Mouse (Mus musculus): ENCODE results near the gene Uqcr10. TPM values are rescaled to one million over a fixed set of nuclear protein-coding genes. Genes with fewer than 3 reads are reported as not detected.

Uqcr10 gene
- polyA plus RNA-seq, 1 experiment, result 245 TPM

DNA sequence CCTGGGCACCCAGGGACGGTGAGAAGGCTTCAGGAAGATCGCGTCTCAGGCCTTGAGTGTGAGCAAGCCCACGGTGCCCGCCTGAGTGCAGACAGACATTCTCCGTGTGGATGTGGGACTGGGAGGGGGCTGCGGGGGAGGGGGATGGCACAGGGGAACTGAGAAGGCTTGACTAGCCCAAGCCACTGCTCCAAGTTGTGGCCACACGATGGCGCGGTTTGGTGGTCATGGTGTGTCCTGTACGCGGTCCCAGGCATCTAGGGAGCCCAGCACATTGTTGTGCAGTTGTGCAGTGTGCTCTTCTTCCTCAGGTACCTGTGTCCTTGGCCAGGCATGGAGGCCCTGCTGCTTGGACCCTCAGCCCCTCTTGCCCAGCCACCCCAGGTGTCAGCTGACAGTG lies 30.0 kb upstream of the Uqcr10 start:
- H3K9ac ChIP-seq (ENCODE audit: low read depth, poor library complexity, severe bottlenecking), result no peak overlapping the region
- no peaks in the 10 kb centered on the region for H3K36me3 ChIP-seq (ENCODE audit: control insufficient read depth, insufficient read depth, low read length, poor library complexity, severe bottlenecking)
- peaks cover 2% of the 10 kb centered on the region for H3K4me1 ChIP-seq (ENCODE audit: control insufficient read depth, insufficient read depth, low read length)
- peak overlapping the region; percentile 14; the same call in 1 of the 2 replicates for H3K4me3 ChIP-seq (ENCODE audit: low read depth, low read length)
- no peaks in the 10 kb centered on the region for H3K9me3 ChIP-seq (replicated peaks; ENCODE audit: control insufficient read depth, insufficient read depth, low read length, poor library complexity, severe bottlenecking)
- no peak overlapping the region for H3K27ac ChIP-seq (ENCODE audit: insufficient read depth, low read length)
- peak; percentile 52; the same call in 1 of the 2 replicates for TF ChIP-seq EP300 (IDR thresholded peaks at IDR 0.05; ENCODE audit: insufficient read depth, low read depth, low read length)
- no peak for TF ChIP-seq POLR2A (IDR thresholded peaks at IDR 0.05; ENCODE audit: insufficient read depth, low read length)
- peak; percentile 88 for TF ChIP-seq CTCF (IDR thresholded peaks at IDR 0.05; ENCODE audit: low read depth, low read length)
- H3K27me3 ChIP-seq (ENCODE audit: control insufficient read depth, insufficient read depth, low read length, poor library complexity, severe bottlenecking), result no peaks in the 10 kb centered on the region

DNA sequence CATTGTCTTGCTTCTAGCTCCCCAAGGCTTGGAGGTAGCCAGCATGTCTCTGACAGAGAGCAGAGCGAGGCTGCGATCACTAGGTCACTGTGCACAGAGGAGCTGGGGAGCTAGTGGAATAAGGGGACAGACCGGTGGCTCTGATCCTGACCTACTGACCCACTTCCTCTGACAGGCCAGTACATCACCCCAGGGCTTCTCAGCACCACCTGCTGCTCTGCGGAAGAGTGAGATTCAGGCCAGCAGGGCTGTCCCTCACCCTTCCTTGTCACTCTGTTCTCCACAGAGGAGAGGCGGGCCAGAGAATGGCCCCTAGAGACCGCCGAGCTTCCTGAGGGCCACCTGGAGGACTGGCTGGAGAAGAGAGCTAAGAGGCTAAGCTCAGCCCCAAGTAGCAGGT lies 27.6 kb upstream of the Uqcr10 start:
- Histone ChIP-seq H3K36me3 (ENCODE audit: control insufficient read depth, insufficient read depth, low read length, poor library complexity, severe bottlenecking) (no peaks in the 10 kb centered on the region), H3K27me3 (ENCODE audit: control insufficient read depth, insufficient read depth, low read length, poor library complexity, severe bottlenecking) (no peaks in the 10 kb centered on the region), H3K9ac (ENCODE audit: low read depth, poor library complexity, severe bottlenecking) (no peak overlapping the region), H3K27ac (ENCODE audit: insufficient read depth, low read length) (no peak overlapping the region), H3K9me3 (replicated peaks; ENCODE audit: control insufficient read depth, insufficient read depth, low read length, poor library complexity, severe bottlenecking) (no peaks in the 10 kb centered on the region), H3K4me3 (ENCODE audit: low read depth, low read length) (no peak overlapping the region), H3K4me1 (ENCODE audit: control insufficient read depth, insufficient read depth, low read length) (peaks cover 2% of the 10 kb centered on the region)
- TF ChIP-seq EP300 (IDR thresholded peaks at IDR 0.05; ENCODE audit: insufficient read depth, low read depth, low read length), result no peak

DNA sequence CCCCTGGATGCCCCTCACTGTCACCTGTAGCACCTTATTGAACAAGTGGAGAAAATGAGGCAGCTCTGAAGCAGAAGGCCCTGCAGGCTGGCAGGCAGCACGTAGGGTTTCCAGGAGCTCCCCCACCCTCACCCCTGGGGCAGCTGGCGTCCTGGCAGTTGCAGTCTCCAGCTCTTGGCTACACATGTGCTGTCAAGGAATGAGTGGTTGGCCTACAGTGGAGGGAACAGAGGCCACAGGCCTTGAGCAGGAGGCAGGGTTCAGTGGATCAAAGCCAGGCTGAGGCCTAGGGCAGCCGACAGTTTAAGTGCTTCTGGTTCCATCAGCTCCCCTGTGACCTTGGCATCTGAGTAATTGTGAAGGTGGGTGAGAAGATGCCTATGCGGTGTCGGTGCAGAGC lies 26.8 kb upstream of the Uqcr10 start:
- Histone ChIP-seq H3K36me3 (ENCODE audit: control insufficient read depth, insufficient read depth, low read length, poor library complexity, severe bottlenecking) (no peaks in the 10 kb centered on the region), H3K27me3 (ENCODE audit: control insufficient read depth, insufficient read depth, low read length, poor library complexity, severe bottlenecking) (no peaks in the 10 kb centered on the region), H3K27ac (ENCODE audit: insufficient read depth, low read length) (no peak overlapping the region), H3K4me1 (ENCODE audit: control insufficient read depth, insufficient read depth, low read length) (peaks cover 2% of the 10 kb centered on the region), H3K4me3 (ENCODE audit: low read depth, low read length) (no peak overlapping the region), H3K9me3 (replicated peaks; ENCODE audit: control insufficient read depth, insufficient read depth, low read length, poor library complexity, severe bottlenecking) (no peaks in the 10 kb centered on the region), H3K9ac (ENCODE audit: low read depth, poor library complexity, severe bottlenecking) (no peak overlapping the region)
- TF ChIP-seq POLR2A (IDR thresholded peaks at IDR 0.05; ENCODE audit: insufficient read depth, low read length) (no peak), CTCF (IDR thresholded peaks at IDR 0.05; ENCODE audit: low read depth, low read length) (no peak), EP300 (IDR thresholded peaks at IDR 0.05; ENCODE audit: insufficient read depth, low read depth, low read length) (no peak)

DNA sequence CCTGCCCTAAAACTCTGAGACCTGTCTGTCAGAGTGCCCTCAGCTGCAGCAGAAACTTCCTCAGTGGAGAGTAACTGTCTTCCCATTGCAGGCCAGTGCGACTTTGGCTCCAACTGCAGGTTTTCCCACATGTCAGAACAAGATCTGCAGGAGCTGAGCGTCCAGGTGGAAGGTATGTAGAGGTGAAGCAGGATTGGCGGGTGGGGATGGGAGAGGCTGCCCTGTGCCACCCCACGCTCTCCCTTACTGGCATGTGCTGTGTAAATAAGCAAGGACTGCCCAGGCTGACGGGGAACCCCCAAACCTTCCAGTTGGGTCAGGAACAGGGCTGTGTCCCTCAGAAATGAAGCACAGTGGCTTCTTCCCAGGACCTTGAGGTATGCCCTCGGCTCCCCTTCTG lies 26.0 kb upstream of the Uqcr10 start:
- no peaks in the 10 kb centered on the region for H3K27me3 ChIP-seq (ENCODE audit: control insufficient read depth, insufficient read depth, low read length, poor library complexity, severe bottlenecking)
- peaks cover 2% of the 10 kb centered on the region for H3K4me1 ChIP-seq (ENCODE audit: control insufficient read depth, insufficient read depth, low read length)
- H3K27ac ChIP-seq (ENCODE audit: insufficient read depth, low read length), result no peak overlapping the region
- TF ChIP-seq CTCF (IDR thresholded peaks at IDR 0.05; ENCODE audit: low read depth, low read length) (no peak), EP300 (IDR thresholded peaks at IDR 0.05; ENCODE audit: insufficient read depth, low read depth, low read length) (no peak), POLR2A (IDR thresholded peaks at IDR 0.05; ENCODE audit: insufficient read depth, low read length) (no peak)
- H3K9me3 ChIP-seq (replicated peaks; ENCODE audit: control insufficient read depth, insufficient read depth, low read length, poor library complexity, severe bottlenecking), result no peaks in the 10 kb centered on the region
- no peaks in the 10 kb centered on the region for H3K36me3 ChIP-seq (ENCODE audit: control insufficient read depth, insufficient read depth, low read length, poor library complexity, severe bottlenecking)
- no peak overlapping the region for H3K4me3 ChIP-seq (ENCODE audit: low read depth, low read length)
- H3K9ac ChIP-seq (ENCODE audit: low read depth, poor library complexity, severe bottlenecking), result no peak overlapping the region

DNA sequence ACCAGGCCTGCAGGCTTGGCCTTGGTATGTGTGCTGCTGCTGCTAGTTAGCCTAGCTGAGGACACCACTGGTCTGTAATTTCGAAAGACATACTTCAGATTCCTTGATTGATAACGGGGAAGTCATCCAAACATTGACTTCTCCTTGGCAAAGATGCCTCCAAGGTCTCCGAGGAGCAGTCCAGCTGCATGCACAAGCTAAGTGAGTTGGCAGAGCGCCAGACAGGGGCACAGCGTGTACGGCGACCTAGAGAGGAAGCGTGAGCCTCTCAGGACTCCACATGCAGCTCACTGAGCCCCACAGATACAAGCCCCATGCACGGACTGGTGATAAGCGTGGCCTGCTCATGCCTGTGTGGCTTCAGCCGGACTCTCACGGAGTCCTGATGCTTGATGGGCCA lies 25.5 kb upstream of the Uqcr10 start:
- H3K27me3 ChIP-seq (ENCODE audit: control insufficient read depth, insufficient read depth, low read length, poor library complexity, severe bottlenecking), result no peaks in the 10 kb centered on the region
- H3K4me3 ChIP-seq (ENCODE audit: low read depth, low read length), result no peak overlapping the region
- H3K9ac ChIP-seq (ENCODE audit: low read depth, poor library complexity, severe bottlenecking), result no peak overlapping the region
- peaks cover 2% of the 10 kb centered on the region for H3K4me1 ChIP-seq (ENCODE audit: control insufficient read depth, insufficient read depth, low read length)
- TF ChIP-seq CTCF (IDR thresholded peaks at IDR 0.05; ENCODE audit: low read depth, low read length) (no peak), EP300 (IDR thresholded peaks at IDR 0.05; ENCODE audit: insufficient read depth, low read depth, low read length) (no peak), POLR2A (IDR thresholded peaks at IDR 0.05; ENCODE audit: insufficient read depth, low read length) (no peak)
- no peaks in the 10 kb centered on the region for H3K9me3 ChIP-seq (replicated peaks; ENCODE audit: control insufficient read depth, insufficient read depth, low read length, poor library complexity, severe bottlenecking)
- H3K36me3 ChIP-seq (ENCODE audit: control insufficient read depth, insufficient read depth, low read length, poor library complexity, severe bottlenecking), result no peaks in the 10 kb centered on the region
- no peak overlapping the region for H3K27ac ChIP-seq (ENCODE audit: insufficient read depth, low read length)

DNA sequence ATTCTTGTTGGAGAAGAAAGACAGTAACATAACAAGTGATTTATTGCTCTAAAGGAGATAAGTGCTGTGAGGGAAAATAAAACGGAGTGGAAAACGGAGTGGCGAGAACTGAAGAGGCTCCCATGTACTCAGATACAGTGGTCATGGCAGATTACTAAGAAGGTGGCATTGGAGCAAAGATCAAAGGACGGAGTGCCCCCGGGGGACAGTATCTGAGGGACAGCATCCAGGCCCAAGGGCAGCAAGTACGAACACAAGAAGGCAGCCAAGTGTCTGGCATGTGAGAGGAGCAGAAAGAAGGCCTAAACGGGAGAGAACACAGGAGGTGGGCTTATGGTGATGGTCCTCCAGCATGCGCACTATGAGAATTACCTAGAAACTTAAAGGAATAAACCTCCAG lies 17.6 kb upstream of the Uqcr10 start:
- Histone ChIP-seq H3K4me1 (ENCODE audit: control insufficient read depth, insufficient read depth, low read length) (no peaks in the 10 kb centered on the region), H3K9ac (ENCODE audit: low read depth, poor library complexity, severe bottlenecking) (no peak overlapping the region), H3K4me3 (ENCODE audit: low read depth, low read length) (no peak overlapping the region), H3K27me3 (ENCODE audit: control insufficient read depth, insufficient read depth, low read length, poor library complexity, severe bottlenecking) (no peaks in the 10 kb centered on the region), H3K9me3 (replicated peaks; ENCODE audit: control insufficient read depth, insufficient read depth, low read length, poor library complexity, severe bottlenecking) (no peaks in the 10 kb centered on the region), H3K36me3 (ENCODE audit: control insufficient read depth, insufficient read depth, low read length, poor library complexity, severe bottlenecking) (no peaks in the 10 kb centered on the region), H3K27ac (ENCODE audit: insufficient read depth, low read length) (no peak overlapping the region)
- no peak for TF ChIP-seq POLR2A (IDR thresholded peaks at IDR 0.05; ENCODE audit: insufficient read depth, low read length)
- TF ChIP-seq EP300 (IDR thresholded peaks at IDR 0.05; ENCODE audit: insufficient read depth, low read depth, low read length), result no peak
- no peak for TF ChIP-seq CTCF (IDR thresholded peaks at IDR 0.05; ENCODE audit: low read depth, low read length)
